Mouse (Mus musculus) thymus, adult 2 months (tissue): ENCODE data around the gene Polr3b. TPM values are rescaled to one million over a fixed set of nuclear protein-coding genes. Genes with fewer than 3 reads are reported as not detected.

Experiments used
- DNase-seq: peaks from one replicate; pipeline ENCODE4 v3.0.0; 2021
- H3K27ac ChIP-seq: fragments of 200-500 bp; 2 replicates; pipeline ENCODE4 v1.5.1; 2012; ENCODE audit warnings: low read length, control low read depth; ENCODE audit not compliant: control insufficient read depth, insufficient read depth
- H3K27me3 ChIP-seq: fragments of 200-500 bp; 2 replicates; pipeline ENCODE4 v1.6.1; 2012; ENCODE audit warnings: mild to moderate bottlenecking, low read length, moderate library complexity, mixed read lengths; ENCODE audit not compliant: control insufficient read depth, insufficient read depth
- H3K36me3 ChIP-seq: fragments of 200-500 bp; 2 replicates; pipeline ENCODE4 v1.6.1; 2012; ENCODE audit warnings: mild to moderate bottlenecking, low read length, moderate library complexity; ENCODE audit not compliant: control insufficient read depth, insufficient read depth
- H3K4me1 ChIP-seq: fragments of 200-500 bp; replicated peaks from 2 replicates; pipeline ENCODE4 v1.6.1; 2012; ENCODE audit warnings: low read length; ENCODE audit not compliant: control insufficient read depth, insufficient read depth
- H3K4me3 ChIP-seq: fragments of 200-500 bp; 2 replicates; pipeline ENCODE4 v1.5.1; 2012; ENCODE audit warnings: mild to moderate bottlenecking, low read length, control low read depth, moderate library complexity; ENCODE audit not compliant: control insufficient read depth, insufficient read depth
- CTCF ChIP-seq: fragments of 200-500 bp; IDR thresholded peaks from 2 replicates; pipeline ENCODE4 v1.5.1; 2012; ENCODE audit warnings: mild to moderate bottlenecking, control low read depth, low read length, moderate library complexity, borderline replicate concordance; ENCODE audit not compliant: control insufficient read depth, poor library complexity, insufficient read depth; ENCODE audit errors: extremely low read depth
- POLR2A ChIP-seq: fragments of 200-500 bp; IDR thresholded peaks from 2 replicates; pipeline ENCODE4 v1.6.1; 2012; ENCODE audit warnings: mild to moderate bottlenecking, low read length, control low read depth, moderate library complexity; ENCODE audit not compliant: control insufficient read depth, poor library complexity, insufficient read depth; ENCODE audit errors: extremely low read depth
- WGBS: fragments of 180-500 bp; shearing (Covaris S2); methylation state at CpG from one replicate; pipeline ENCODE4 v1.1.7; 2018; 5-methylcytosine and 5-hydroxymethylcytosine counted together
- polyA plus RNA-seq: library from polyadenylated mRNA; depleted of rRNA; stranded (reverse); fragments of >200 nt; gene quantifications from 2 replicates; pipeline ENCODE4 v1.2.3, GENCODE M21; 2012

Polr3b gene
- polyA plus RNA-seq, 1 experiment = 6.6 TPM

DNA sequence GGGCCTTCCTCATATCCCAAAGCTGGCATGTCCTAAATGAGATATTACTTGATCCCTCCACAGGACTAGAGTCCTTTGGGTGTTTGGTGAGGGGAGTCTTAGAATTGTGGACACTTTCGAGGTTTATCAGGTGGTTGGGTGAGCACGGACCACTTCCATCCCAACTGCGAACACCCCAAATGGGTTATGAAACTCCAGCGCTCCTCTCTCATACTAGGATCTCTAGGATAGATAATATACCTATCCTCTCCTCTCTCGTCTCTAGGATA is 136.0 kb downstream of the Polr3b start:
- no peak for DNase-seq
- H3K36me3 ChIP-seq = no peaks in the 10 kb centered on the region
- H3K4me1 ChIP-seq = 0 out of 2 replicates have a peak, but pooled peaks cover 5% of the 10 kb centered on the region
- peaks cover 30% of the 10 kb centered on the region for H3K27me3 ChIP-seq
- H3K4me3 ChIP-seq = no peak overlapping the region
- no peak overlapping the region for H3K27ac ChIP-seq
- 22% methylated on average over 5 of the region's 5 CpGs for WGBS
- TF ChIP-seq CTCF (no peak), POLR2A (no peak)

DNA sequence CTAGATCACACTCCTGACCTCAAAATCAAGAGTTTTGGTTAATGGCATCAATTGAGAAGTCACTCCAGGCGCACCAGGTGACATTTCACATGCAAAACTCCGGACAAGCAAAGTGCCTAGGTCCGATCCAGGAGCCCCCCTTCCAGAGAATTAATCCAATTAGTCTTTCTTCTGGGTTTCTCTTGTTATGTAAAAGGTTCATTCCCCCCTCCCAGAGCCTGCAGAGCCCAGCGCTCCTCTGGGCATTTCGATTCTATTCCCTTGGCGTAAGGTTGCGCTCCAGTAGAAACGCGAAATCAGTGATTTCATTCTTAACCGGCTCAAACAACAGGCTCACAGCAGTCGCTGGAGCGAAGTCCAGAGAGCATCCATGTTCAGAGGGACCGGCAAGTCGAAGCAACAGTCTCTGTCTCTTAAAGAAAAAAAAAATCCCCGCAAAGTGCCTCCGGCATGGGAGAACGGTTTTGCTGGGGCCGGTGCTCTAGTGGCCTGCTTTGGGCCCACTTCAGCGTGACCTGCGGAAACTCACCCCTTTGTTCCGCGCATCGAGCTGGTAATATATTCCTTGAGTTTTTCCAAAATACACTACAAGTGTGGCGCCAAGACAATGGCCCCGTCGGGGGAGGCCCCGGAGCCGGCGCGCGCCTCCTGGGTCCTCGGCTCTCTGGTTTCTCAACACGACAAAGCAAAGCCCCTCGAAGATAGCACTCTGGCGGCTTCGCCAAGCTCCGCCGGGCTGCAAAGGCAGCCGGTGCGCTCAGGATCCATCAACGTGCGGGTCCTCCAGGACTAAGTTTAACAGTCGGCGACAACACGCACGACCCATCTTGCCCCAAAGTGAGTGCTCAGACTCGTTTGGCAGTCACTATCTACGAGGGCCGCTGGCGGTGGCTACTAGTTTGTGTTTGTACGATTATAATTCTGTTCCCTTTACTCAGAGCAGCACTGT is 136.7 kb downstream of the Polr3b start:
- WGBS = 8% methylated on average over 51 of the region's 51 CpGs
- TF ChIP-seq CTCF (no peak), POLR2A (no peak)
- no peak for DNase-seq

DNA sequence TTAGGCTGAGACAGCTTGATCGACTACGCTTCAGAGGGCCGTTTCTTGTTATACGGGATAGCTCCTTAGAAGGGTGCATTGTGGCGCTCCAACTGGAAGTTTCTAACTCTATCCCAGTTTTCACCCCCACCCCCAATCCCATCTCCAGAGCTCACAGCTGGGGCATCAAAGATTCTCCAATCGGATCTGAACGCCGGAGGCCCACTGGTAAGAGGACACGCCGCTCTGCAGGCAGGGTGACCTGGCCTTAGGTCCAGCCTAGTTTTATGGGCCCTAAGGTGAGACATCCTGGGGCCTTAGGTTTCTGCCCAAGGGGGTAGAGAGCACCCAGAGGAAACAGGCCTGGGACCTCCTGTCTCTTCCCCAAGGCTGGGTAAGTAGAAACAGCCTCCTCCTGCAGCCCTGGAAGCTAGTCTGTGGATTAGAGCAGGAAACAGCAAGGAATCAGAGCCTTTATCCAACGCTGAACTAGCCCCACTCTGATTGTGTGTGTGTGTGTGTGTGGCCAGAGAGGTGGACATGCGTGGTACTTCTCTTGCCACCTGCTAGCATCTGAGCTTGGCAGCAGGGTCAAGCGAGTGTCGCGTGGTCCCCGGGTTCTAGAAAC is 137.5 kb downstream of the Polr3b start:
- TF ChIP-seq CTCF = no peak
- TF ChIP-seq POLR2A = no peak
- Histone ChIP-seq H3K27me3 (peaks cover 22% of the 10 kb centered on the region), H3K4me1 (0 out of 2 replicates have a peak, but pooled peaks cover 5% of the 10 kb centered on the region), H3K4me3 (no peak overlapping the region), H3K27ac (no peak overlapping the region), H3K36me3 (no peaks in the 10 kb centered on the region)
- WGBS = 20% methylated on average over 16 of the region's 16 CpGs
- DNase-seq = no peak

More for the DNA sequence above, 136.7 kb downstream of the Polr3b start:
- no peak overlapping the region for H3K4me3 ChIP-seq
- no peak overlapping the region for H3K27ac ChIP-seq
- H3K36me3 ChIP-seq = no peaks in the 10 kb centered on the region
- 0 out of 2 replicates have a peak, but pooled peaks cover 5% of the 10 kb centered on the region for H3K4me1 ChIP-seq
- peaks cover 30% of the 10 kb centered on the region for H3K27me3 ChIP-seq

DNA sequence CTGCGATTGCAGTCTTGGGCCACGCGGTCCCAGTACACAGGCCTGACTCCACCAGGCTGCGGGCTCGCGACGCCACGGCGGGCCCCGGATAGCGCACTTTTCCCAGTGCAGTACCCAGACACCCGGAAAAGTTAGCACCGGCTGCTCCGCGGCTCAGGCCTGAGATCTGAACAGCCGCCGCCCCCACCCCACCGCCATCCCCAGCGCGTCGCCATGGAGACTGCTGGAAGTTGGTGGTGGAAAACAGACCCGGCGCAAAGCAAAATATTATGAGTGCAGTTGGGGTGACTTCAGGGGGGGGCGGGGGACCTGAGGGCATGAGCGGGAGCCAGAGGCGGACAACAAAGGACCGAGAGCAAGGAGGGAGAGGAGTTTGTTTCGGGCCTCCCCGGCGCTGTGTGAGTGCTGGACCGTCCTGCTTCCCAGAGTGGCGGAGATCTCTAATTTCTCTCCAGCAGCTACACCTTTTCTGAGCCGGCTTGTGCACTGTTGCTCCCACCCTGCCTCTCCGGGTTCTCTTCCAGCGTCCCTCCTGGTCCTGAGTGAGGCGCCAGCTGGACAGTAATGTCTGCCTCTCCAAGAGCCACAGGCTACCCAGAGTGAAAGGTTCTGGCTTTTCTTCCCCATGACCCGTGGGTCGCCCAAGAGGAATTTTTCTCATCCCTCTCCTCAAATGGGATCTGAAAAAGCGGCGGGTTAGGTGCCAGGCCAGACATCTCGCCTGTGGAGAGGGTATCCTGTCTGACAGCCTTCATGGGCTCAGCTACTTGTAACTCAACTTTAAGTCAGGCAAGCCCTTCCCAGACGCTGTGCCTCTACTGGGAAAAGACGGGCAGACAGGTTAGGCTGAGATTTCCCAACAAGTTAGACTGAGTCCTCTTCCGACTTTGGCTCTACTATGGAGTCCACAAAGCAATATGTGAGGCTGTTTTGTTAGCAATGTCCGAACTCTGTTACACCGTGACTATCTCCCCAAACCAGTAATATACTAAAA is 138.3 kb downstream of the Polr3b start:
- no peak for TF ChIP-seq CTCF
- no peak for TF ChIP-seq POLR2A
- Histone ChIP-seq H3K4me1 (0 out of 2 replicates have a peak, but pooled peaks cover 5% of the 10 kb centered on the region), H3K4me3 (no peak overlapping the region), H3K36me3 (no peaks in the 10 kb centered on the region), H3K27me3 (peaks cover 17% of the 10 kb centered on the region; the same call in 1 of the 2 replicates), H3K27ac (no peak overlapping the region)
- no peak for DNase-seq
- WGBS = 18% methylated on average over 46 of the region's 46 CpGs

DNA sequence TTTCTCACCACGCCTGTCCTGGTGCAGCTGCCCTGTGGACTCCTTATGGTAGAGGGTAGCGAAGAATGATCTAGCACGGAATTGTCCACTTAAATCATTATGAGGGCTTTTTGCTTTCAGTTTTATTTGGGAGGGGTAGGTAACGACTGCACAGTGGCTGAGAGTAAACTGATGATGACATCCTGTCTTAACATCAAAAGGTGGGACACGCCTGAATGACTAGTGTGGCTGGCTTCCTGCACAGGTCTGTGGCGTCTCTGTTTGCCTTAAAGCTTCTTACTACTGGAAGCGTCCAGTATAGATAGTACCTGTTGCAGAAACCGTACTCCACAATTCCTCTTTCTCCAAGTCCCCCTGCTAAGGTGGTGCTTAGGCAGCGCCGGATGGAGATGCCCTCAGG is 146.7 kb downstream of the Polr3b start:
- DNase-seq = no peak
- Histone ChIP-seq H3K4me3 (no peak overlapping the region), H3K27ac (no peak overlapping the region), H3K4me1 (0 out of 2 replicates have a peak, but pooled peaks cover 4% of the 10 kb centered on the region), H3K36me3 (no peaks in the 10 kb centered on the region), H3K27me3 (no peaks in the 10 kb centered on the region)
- no peak for TF ChIP-seq CTCF
- no peak for TF ChIP-seq POLR2A
- WGBS = 60% methylated on average over 10 of the region's 10 CpGs
